ENCODE assay signal across 17 mouse cellular contexts in the genomic region with DNA sequence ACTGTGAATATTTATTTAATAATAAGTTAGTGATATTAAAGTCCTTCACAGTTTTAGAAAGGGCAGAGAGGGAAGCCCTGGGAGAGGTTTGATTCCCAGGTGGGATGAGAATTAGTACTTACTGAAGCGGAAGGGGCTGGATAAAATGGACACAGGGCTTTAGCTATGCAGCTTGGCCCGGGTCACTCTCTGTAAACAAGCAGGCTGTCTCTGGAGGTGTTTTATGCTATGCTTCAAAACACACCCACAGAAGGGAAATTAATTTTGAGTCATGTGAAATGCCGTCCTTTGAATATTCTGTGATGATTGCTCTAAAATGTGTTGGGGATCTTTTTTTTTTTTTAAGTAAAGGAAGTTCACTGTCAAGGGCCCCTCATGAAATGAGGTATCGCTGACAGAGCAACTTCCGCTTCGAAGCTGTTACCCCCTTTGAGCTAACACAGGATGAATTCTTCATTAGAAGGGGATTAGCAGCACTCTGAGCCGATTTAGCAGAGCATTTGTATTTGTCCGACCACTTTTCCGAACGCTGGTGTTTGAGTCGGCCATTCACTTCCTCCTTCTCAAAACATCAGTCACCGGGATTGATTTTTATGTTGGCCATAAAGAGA. TPM values are rescaled to one million over a fixed set of nuclear protein-coding genes. Genes with fewer than 3 reads are reported as not detected.
DNase-seq lines count a peak whose midpoint lies in the region; ATAC-seq and TF ChIP-seq lines count a peak whose summit lies in the region.
"Had no signal": no experiment of that assay in that cellular context is flagged by ENCODE, and none has a peak within 500 bp of the region (broad histone marks: within the 10 kb centered on the region; RNA-seq: fewer than 3 reads in every experiment).

No protein-coding gene starts in this region.

- no peak for DNase-seq in forebrain, postnatal 0 days
- DNase-seq in CD4-positive, CD25-positive, alpha-beta regulatory T cell, adult 2 months (ENCODE audit: low read depth, low spot score): peak; percentile 62
- peak; percentile 24 to 38 for DNase-seq in natural killer cell, adult 2 months (ENCODE audit: low spot score in 2 of 2)
- no peak for DNase-seq in neural tube, embryonic 10.5 days (ENCODE audit: extremely low spot score, low spot score)
- no peak for DNase-seq in right cerebral cortex, postnatal 14 days
- DNase-seq: adrenal gland, postnatal 14 days; cerebellum, postnatal 10 days; heart, adult 11 months; kidney, postnatal 14 days; right cerebral cortex, postnatal 4 days had no signal

- peak overlapping the region; percentile 22 for H3K4me2 ChIP-seq in forebrain, embryonic 12.5 days
- no peak overlapping the region for H3K4me2 ChIP-seq in forebrain, postnatal 0 days (ENCODE audit: low read depth)
- H3K4me2 ChIP-seq: liver, embryonic 15.5 days had no signal

- no peak overlapping the region for H3K4me3 ChIP-seq in forebrain, embryonic 12.5 days (replicated peaks)
- no peak overlapping the region for H3K4me3 ChIP-seq in forebrain, postnatal 0 days (ENCODE audit: low read depth, low read length)
- H3K4me3 ChIP-seq in megakaryocyte, embryonic 14.5 days (replicated peaks): peak overlapping the region; percentile 38
- H3K4me3 ChIP-seq: erythroblast, embryonic 14.5 days; liver, embryonic 15.5 days had no signal

- peaks cover 8% of the 10 kb centered on the region for H3K4me1 ChIP-seq in forebrain, embryonic 12.5 days
- H3K4me1 ChIP-seq in forebrain, postnatal 0 days (ENCODE audit: insufficient read depth): no peaks in the 10 kb centered on the region
- 0 out of 2 replicates have a peak, but pooled peaks cover 3% of the 10 kb centered on the region for H3K4me1 ChIP-seq in megakaryocyte, embryonic 14.5 days
- H3K4me1 ChIP-seq: liver, embryonic 15.5 days had no signal

- no peak for TF ChIP-seq CTCF in forebrain, postnatal 0 days (IDR thresholded peaks at IDR 0.05; ENCODE audit: low read depth)

- WGBS in forebrain, embryonic 12.5 days: 19% methylated on average over 12 of the region's 12 CpGs
- WGBS in forebrain, postnatal 0 days: 17% methylated on average over 12 of the region's 12 CpGs

- H3K27ac ChIP-seq in forebrain, embryonic 12.5 days: no peak overlapping the region
- no peak overlapping the region for H3K27ac ChIP-seq in forebrain, postnatal 0 days (ENCODE audit: low read depth, low read length)
- H3K27ac ChIP-seq: liver, embryonic 15.5 days had no signal

- no peaks in the 10 kb centered on the region for H3K36me3 ChIP-seq in forebrain, embryonic 12.5 days (replicated peaks)
- no peaks in the 10 kb centered on the region for H3K36me3 ChIP-seq in forebrain, postnatal 0 days (ENCODE audit: insufficient read depth)
- H3K36me3 ChIP-seq in megakaryocyte, embryonic 14.5 days (replicated peaks; ENCODE audit: low read length): no peaks in the 10 kb centered on the region
- H3K36me3 ChIP-seq: G1E; liver, embryonic 15.5 days had no signal

- no peak overlapping the region for H3K9ac ChIP-seq in forebrain, embryonic 12.5 days
- H3K9ac ChIP-seq in forebrain, postnatal 0 days: no peak overlapping the region
- H3K9ac ChIP-seq: liver, embryonic 15.5 days had no signal

- ATAC-seq in forebrain, embryonic 12.5 days (ENCODE audit: low FRiP score): no peak
- ATAC-seq in forebrain, postnatal 0 days: no peak
- no peak for ATAC-seq in megakaryocyte, adult 5-6 weeks (ENCODE audit: poor library complexity, severe bottlenecking)
- ATAC-seq: hindbrain, embryonic 16.5 days had no signal

- H3K9me3 ChIP-seq in forebrain, embryonic 12.5 days: no peaks in the 10 kb centered on the region
- H3K9me3 ChIP-seq in forebrain, postnatal 0 days (ENCODE audit: low read length): no peaks in the 10 kb centered on the region
- 0 out of 2 replicates have a peak, but pooled peaks cover 3% of the 10 kb centered on the region for H3K9me3 ChIP-seq in megakaryocyte, embryonic 14.5 days
- H3K9me3 ChIP-seq: G1E; liver, embryonic 15.5 days had no signal

- 0 out of 2 replicates have a peak, but pooled peaks cover 9% of the 10 kb centered on the region for H3K27me3 ChIP-seq in forebrain, embryonic 12.5 days
- H3K27me3 ChIP-seq in forebrain, postnatal 0 days (ENCODE audit: insufficient read depth, low read length): no peaks in the 10 kb centered on the region; the same call in 1 of the 2 replicates
- H3K27me3 ChIP-seq in megakaryocyte, embryonic 14.5 days (replicated peaks): peaks cover 39% of the 10 kb centered on the region

RNA-seq across cellular contexts. Expression of gene Skap1, which starts 40.2 kb away (rescaled TPM):
- 3.2 and 4.1 TPM in 2 replicates for polyA plus RNA-seq in forebrain, embryonic 12.5 days (2016; fragmentation: Nextera tagmentation; extraction: Ambion mirVana)
- 1.6 and 3.2 TPM in 2 replicates for total RNA-seq in forebrain, postnatal 0 days (2014; rRNA removed)
- 2.7 and 3.7 TPM in 2 replicates for polyA plus RNA-seq in forebrain, postnatal 0 days (2015; fragmentation: Nextera tagmentation; extraction: Ambion mirVana)
- polyA plus RNA-seq in megakaryocyte, embryonic 14.5 days (2012; ENCODE audit: insufficient read depth, low replicate concordance): not detected in 2 replicates
- total RNA-seq in megakaryocyte, adult 5-6 weeks (2015): 5.2 and 8.5 TPM in 2 replicates
- total RNA-seq in megakaryocyte, adult 5-6 weeks (2017): 3.8 and 5.0 TPM in 2 replicates
- polyA plus RNA-seq: erythroblast, embryonic 14.5 days; G1E had no signal

Comparison
In these comparisons a context has a peak if more than half of its experiments do, and no peak if none do; other contexts are left out.
1. DNase-seq: peak in CD4-positive, CD25-positive, alpha-beta regulatory T cell, adult 2 months (single experiment) and natural killer cell, adult 2 months (2 of 2); none in forebrain, postnatal 0 days (single experiment), neural tube, embryonic 10.5 days (single experiment) and right cerebral cortex, postnatal 14 days (single experiment).